Mouse (Mus musculus): Measurements from ENCODE around the gene Inhba.

The Inhba gene

GRCm38 (mm10) chr13:16021849-16022248, 10.2 kb downstream of the Inhba start:
- in situ Hi-C loops (cut with MboI, MseI) = loop anchor here (25.0 kb wide), 1 partner anchor 1015 kb away; no protein-coding TSS in a partner anchor

GRCm38 (mm10) chr13:16022536-16022935, 10.9 kb downstream of the Inhba start:
- in situ Hi-C loops (cut with MboI, MseI) = loop anchor here (25.0 kb wide), 1 partner anchor 1015 kb away; no protein-coding TSS in a partner anchor

GRCm38 (mm10) chr13:16023070-16024039, 11.7 kb downstream of the Inhba start:
- in situ Hi-C loops (cut with MboI, MseI) = loop anchor here (25.0 kb wide), 1 partner anchor 1014 kb away; no protein-coding TSS in a partner anchor

- in situ Hi-C loops (cut with MboI, MseI) = no loop called here
Observed at GRCm38 (mm10) chr13:16030557-16031057, 19.0 kb downstream of the Inhba start.

DNA sequence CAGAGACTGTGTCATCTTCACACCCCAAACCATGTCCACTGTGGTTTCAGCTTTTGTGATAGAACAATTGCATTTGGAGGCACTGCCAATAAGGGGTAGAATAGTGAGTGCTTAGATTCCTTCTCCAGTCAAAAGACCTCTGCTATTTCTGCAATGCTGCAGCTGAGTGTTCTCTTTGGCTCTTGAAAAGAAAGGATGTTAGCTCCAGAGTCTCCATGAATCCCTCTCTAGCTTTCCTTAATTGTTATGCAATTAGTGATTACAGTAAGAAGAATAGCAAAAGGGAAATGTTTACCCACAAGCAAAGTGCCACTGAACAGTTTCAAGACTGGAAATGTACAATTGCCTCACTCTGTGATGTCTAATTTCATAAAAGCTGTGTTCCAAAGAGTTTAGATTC, 20.8 kb downstream of the Inhba start:
- in situ Hi-C loops (cut with MboI, MseI) = no loop called here

DNA sequence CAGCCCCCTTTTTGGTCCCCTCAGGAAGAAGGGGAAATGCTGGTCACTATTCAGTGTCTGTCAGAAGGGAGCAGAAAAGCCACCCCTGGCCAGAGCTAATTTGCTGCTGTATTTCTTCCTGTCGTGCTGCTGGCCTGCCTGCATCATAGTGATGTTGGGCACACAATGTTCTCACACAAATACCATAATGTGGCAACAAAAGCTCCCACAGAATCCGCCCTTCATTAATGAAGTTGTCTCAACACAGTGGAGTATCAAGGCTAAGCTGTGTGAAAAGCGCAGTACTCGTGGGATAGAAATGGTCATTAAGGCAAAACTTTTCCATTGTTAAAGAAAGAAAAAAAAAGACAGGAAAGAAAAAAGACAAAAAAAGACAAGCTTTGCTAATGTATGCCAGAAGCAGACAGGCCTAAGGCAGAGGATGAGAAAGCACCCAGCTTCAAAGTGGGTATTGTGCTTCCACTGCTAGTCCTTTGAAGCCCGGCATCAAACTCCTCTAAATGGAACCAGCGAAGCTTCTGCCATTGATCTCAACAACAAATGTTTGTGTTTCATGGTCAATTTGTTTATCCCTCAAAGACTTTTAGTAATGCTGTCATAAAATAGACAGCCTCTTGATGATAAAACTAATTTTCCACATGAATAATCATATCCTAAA, 21.4 kb downstream of the Inhba start:
- in situ Hi-C loops (cut with MboI, MseI) = no loop called here

GRCm38 (mm10) chr13:16069079-16069478, 57.4 kb downstream of the Inhba start:
- in situ Hi-C loops (cut with MboI, MseI) = no loop called here

GRCm38 (mm10) chr13:16077276-16077675, 65.6 kb downstream of the Inhba start:
- in situ Hi-C loops (cut with MboI, MseI) = no loop called here

GRCm38 (mm10) chr13:16078216-16078731, 66.6 kb downstream of the Inhba start:
- in situ Hi-C loops (cut with MboI, MseI) = no loop called here

GRCm38 (mm10) chr13:16080205-16080604, 68.6 kb downstream of the Inhba start:
- in situ Hi-C loops (cut with MboI, MseI) = no loop called here
